Mouse (Mus musculus) megakaryocyte, embryonic 14.5 days (primary cell): ENCODE measurements around the gene Cisd2. TPM values are rescaled to one million over a fixed set of nuclear protein-coding genes. Genes with fewer than 3 reads are reported as not detected.

Experiments used
- H3K27me3 ChIP-seq: replicated peaks from 2 replicates; pipeline ENCODE3; 2012; ENCODE audit warnings: inconsistent platforms
- H3K36me3 ChIP-seq: replicated peaks from 2 replicates; pipeline ENCODE3; 2012; ENCODE audit warnings: low read length, inconsistent platforms, mixed read lengths
- H3K4me1 ChIP-seq: 2 replicates; pipeline ENCODE4 v1.6.1; 2012; ENCODE audit warnings: inconsistent platforms
- H3K4me3 ChIP-seq: replicated peaks from 2 replicates; pipeline ENCODE3; 2012; ENCODE audit warnings: moderate library complexity, mild to moderate bottlenecking, inconsistent platforms
- H3K9me3 ChIP-seq: 2 replicates; pipeline ENCODE4 v1.6.1; 2012; ENCODE audit warnings: inconsistent platforms
- FLI1 ChIP-seq: IDR thresholded peaks from 2 replicates; pipeline ENCODE4 v1.6.1; 2012; ENCODE audit warnings: low read length, inconsistent platforms, mixed read lengths
- GATA1 ChIP-seq: IDR thresholded peaks from 3 replicates; pipeline ENCODE4 v1.6.1; 2012; ENCODE audit warnings: mixed read lengths, low read length, inconsistent platforms, borderline replicate concordance
- polyA plus RNA-seq: library from polyadenylated mRNA; stranded (reverse); fragments of >175 nt; gene quantifications from 2 replicates; pipeline ENCODE4 v1.2.3, GENCODE M21; 2012; ENCODE audit warnings: low replicate concordance; ENCODE audit not compliant: insufficient read depth

The Cisd2 gene
- 20.5 and 23.0 TPM in 2 replicates for polyA plus RNA-seq

GRCm38 (mm10) chr3:135423608-135424212 is at the start of gene Cisd2:
Cisd2 (minus strand) TSS chr3:135423925.
- TF ChIP-seq FLI1 (no peak), GATA1 (no peak)
- H3K4me3 ChIP-seq, result peak within 1 kb of the TSS; percentile 97
- peaks cover 44% of the 10 kb centered on the region for H3K4me1 ChIP-seq
- H3K27me3 ChIP-seq, result no peaks in the 10 kb centered on the region
- H3K36me3 ChIP-seq, result peaks cover 10% of the 10 kb centered on the region
- no peaks in the 10 kb centered on the region for H3K9me3 ChIP-seq

- Histone ChIP-seq H3K4me3 (no peak overlapping the region), H3K9me3 (no peaks in the 10 kb centered on the region)
- TF ChIP-seq FLI1 (no peak), GATA1 (no peak)
Measured at GRCm38 (mm10) chr3:135470823-135471222, 47.1 kb upstream of the Cisd2 start.

GRCm38 (mm10) chr3:135469974-135470373 is 46.2 kb upstream of the Cisd2 start:
- H3K4me1 ChIP-seq, result peaks cover 3% of the 10 kb centered on the region; the same call in 1 of the 2 replicates
- TF ChIP-seq GATA1, result no peak
- TF ChIP-seq FLI1, result no peak
- H3K4me3 ChIP-seq, result no peak overlapping the region
- H3K9me3 ChIP-seq, result no peaks in the 10 kb centered on the region
- peaks cover 26% of the 10 kb centered on the region for H3K36me3 ChIP-seq
- no peaks in the 10 kb centered on the region for H3K27me3 ChIP-seq

More at GRCm38 (mm10) chr3:135470823-135471222, 47.1 kb upstream of the Cisd2 start:
- H3K4me1 ChIP-seq, result peaks cover 3% of the 10 kb centered on the region; the same call in 1 of the 2 replicates
- peaks cover 25% of the 10 kb centered on the region for H3K36me3 ChIP-seq
- H3K27me3 ChIP-seq, result no peaks in the 10 kb centered on the region

GRCm38 (mm10) chr3:135469146-135469545 is 45.4 kb upstream of the Cisd2 start:
- Histone ChIP-seq H3K4me3 (no peak overlapping the region), H3K9me3 (no peaks in the 10 kb centered on the region), H3K27me3 (no peaks in the 10 kb centered on the region), H3K4me1 (peaks cover 3% of the 10 kb centered on the region; the same call in 1 of the 2 replicates), H3K36me3 (peaks cover 34% of the 10 kb centered on the region)
- TF ChIP-seq FLI1, result no peak

GRCm38 (mm10) chr3:135468402-135468801 is 44.7 kb upstream of the Cisd2 start:
- no peak overlapping the region for H3K4me3 ChIP-seq
- no peaks in the 10 kb centered on the region for H3K9me3 ChIP-seq
- TF ChIP-seq FLI1, result no peak
- no peak for TF ChIP-seq GATA1
- peaks cover 3% of the 10 kb centered on the region; the same call in 1 of the 2 replicates for H3K4me1 ChIP-seq
- H3K36me3 ChIP-seq, result peaks cover 41% of the 10 kb centered on the region
- no peaks in the 10 kb centered on the region for H3K27me3 ChIP-seq

- no peak for TF ChIP-seq FLI1
- no peak for TF ChIP-seq GATA1
- H3K36me3 ChIP-seq, result peaks cover 97% of the 10 kb centered on the region
Measured at GRCm38 (mm10) chr3:135458981-135459380, 35.3 kb upstream of the Cisd2 start.

GRCm38 (mm10) chr3:135444930-135445329 is 21.2 kb upstream of the Cisd2 start:
- H3K4me1 ChIP-seq, result peaks cover 28% of the 10 kb centered on the region; the same call in 1 of the 2 replicates

More at GRCm38 (mm10) chr3:135458981-135459380, 35.3 kb upstream of the Cisd2 start:
- Histone ChIP-seq H3K4me1 (no peaks in the 10 kb centered on the region), H3K4me3 (no peak overlapping the region), H3K9me3 (no peaks in the 10 kb centered on the region), H3K27me3 (no peaks in the 10 kb centered on the region)

GRCm38 (mm10) chr3:135440621-135441020 is 16.9 kb upstream of the Cisd2 start:
- peak overlapping the region; percentile 98 for H3K4me3 ChIP-seq
- no peaks in the 10 kb centered on the region for H3K27me3 ChIP-seq
- H3K4me1 ChIP-seq, result peaks cover 36% of the 10 kb centered on the region
- no peak for TF ChIP-seq GATA1
- no peak for TF ChIP-seq FLI1
- H3K9me3 ChIP-seq, result no peaks in the 10 kb centered on the region
- H3K36me3 ChIP-seq, result peaks cover 44% of the 10 kb centered on the region

More at GRCm38 (mm10) chr3:135444930-135445329, 21.2 kb upstream of the Cisd2 start:
- Histone ChIP-seq H3K27me3 (no peaks in the 10 kb centered on the region), H3K4me3 (no peak overlapping the region), H3K9me3 (no peaks in the 10 kb centered on the region), H3K36me3 (peaks cover 74% of the 10 kb centered on the region)
- no peak for TF ChIP-seq GATA1
- no peak for TF ChIP-seq FLI1

GRCm38 (mm10) chr3:135440221-135440620 is 16.5 kb upstream of the Cisd2 start:
- peak overlapping the region; percentile 98 for H3K4me3 ChIP-seq
- peaks cover 48% of the 10 kb centered on the region for H3K36me3 ChIP-seq
- H3K4me1 ChIP-seq, result peaks cover 36% of the 10 kb centered on the region
- H3K27me3 ChIP-seq, result no peaks in the 10 kb centered on the region
- TF ChIP-seq GATA1 (no peak), FLI1 (no peak)
- H3K9me3 ChIP-seq, result no peaks in the 10 kb centered on the region

GRCm38 (mm10) chr3:135439651-135440050 is 15.9 kb upstream of the Cisd2 start:
- H3K4me3 ChIP-seq, result peak overlapping the region; percentile 98
- H3K27me3 ChIP-seq, result no peaks in the 10 kb centered on the region
- H3K9me3 ChIP-seq, result no peaks in the 10 kb centered on the region
- peaks cover 32% of the 10 kb centered on the region for H3K4me1 ChIP-seq
- TF ChIP-seq GATA1 (no peak), FLI1 (no peak)
- peaks cover 47% of the 10 kb centered on the region for H3K36me3 ChIP-seq
